Comparison of ENCODE assay signal across 8 mouse cellular contexts in genomic region chr15:79109321-79109934, GRCm38 (mm10). TPM values are rescaled to one million over a fixed set of nuclear protein-coding genes. Genes with fewer than 3 reads are reported as not detected.
DNase-seq lines count a peak whose midpoint lies in the region; ATAC-seq and TF ChIP-seq lines count a peak whose summit lies in the region.

No protein-coding gene starts in this region.

- no peaks in the 10 kb centered on the region for H3K9me3 ChIP-seq in heart, embryonic 13.5 days
- H3K9me3 ChIP-seq in E14TG2a.4 (ENCODE audit: low read length), result no peaks in the 10 kb centered on the region
- H3K9me3 ChIP-seq in embryonic facial prominence, embryonic 10.5 days, result no peaks in the 10 kb centered on the region
- no peaks in the 10 kb centered on the region for H3K9me3 ChIP-seq in midbrain, embryonic 12.5 days

- H3K36me3 ChIP-seq in heart, embryonic 13.5 days, result peaks cover 31% of the 10 kb centered on the region
- no peaks in the 10 kb centered on the region for H3K36me3 ChIP-seq in E14TG2a.4 (ENCODE audit: insufficient read depth, low read length)
- H3K36me3 ChIP-seq in embryonic facial prominence, embryonic 10.5 days (replicated peaks), result peaks cover 11% of the 10 kb centered on the region
- H3K36me3 ChIP-seq in midbrain, embryonic 12.5 days, result peaks cover 5% of the 10 kb centered on the region; the same call in 1 of the 2 replicates

- H3K9ac ChIP-seq in heart, embryonic 13.5 days, result peak overlapping the region; percentile 99
- H3K9ac ChIP-seq in midbrain, embryonic 12.5 days (replicated peaks), result peak overlapping the region; percentile 93

- TF ChIP-seq CTCF in E14TG2a.4 (conservative IDR thresholded peaks at IDR 0.05; ENCODE audit: low read length), result no peak

- H3K4me1 ChIP-seq in heart, embryonic 13.5 days, result peaks cover 45% of the 10 kb centered on the region
- H3K4me1 ChIP-seq in E14TG2a.4 (replicated peaks; ENCODE audit: low read depth, low read length), result peaks cover 42% of the 10 kb centered on the region
- peaks cover 46% of the 10 kb centered on the region for H3K4me1 ChIP-seq in embryonic facial prominence, embryonic 10.5 days
- peaks cover 23% of the 10 kb centered on the region for H3K4me1 ChIP-seq in midbrain, embryonic 12.5 days

- H3K4me2 ChIP-seq in heart, embryonic 13.5 days, result peak overlapping the region; percentile 92
- H3K4me2 ChIP-seq in midbrain, embryonic 12.5 days (replicated peaks), result peak overlapping the region; percentile 97

- H3K27me3 ChIP-seq in heart, embryonic 13.5 days (replicated peaks), result no peaks in the 10 kb centered on the region
- peaks cover 47% of the 10 kb centered on the region for H3K27me3 ChIP-seq in E14TG2a.4 (ENCODE audit: insufficient read depth, low read length)
- H3K27me3 ChIP-seq in embryonic facial prominence, embryonic 10.5 days (replicated peaks; ENCODE audit: low read depth, poor library complexity, severe bottlenecking), result peaks cover 21% of the 10 kb centered on the region
- peaks cover 19% of the 10 kb centered on the region for H3K27me3 ChIP-seq in midbrain, embryonic 12.5 days

- peak overlapping the region; percentile 97 for H3K4me3 ChIP-seq in heart, embryonic 13.5 days
- H3K4me3 ChIP-seq in E14TG2a.4 (replicated peaks; ENCODE audit: low read length), result peak overlapping the region; percentile 92
- H3K4me3 ChIP-seq in embryonic facial prominence, embryonic 10.5 days, result peak overlapping the region; percentile 85
- H3K4me3 ChIP-seq in midbrain, embryonic 12.5 days, result peak overlapping the region; percentile 73

- H3K27ac ChIP-seq in heart, embryonic 13.5 days (replicated peaks), result peak overlapping the region; percentile 97
- peak overlapping the region; percentile 92 for H3K27ac ChIP-seq in embryonic facial prominence, embryonic 10.5 days (replicated peaks)
- H3K27ac ChIP-seq in midbrain, embryonic 12.5 days (replicated peaks), result peak overlapping the region; percentile 44

- intact Hi-C loops in heart, postnatal 14 days (cut with DNase I), result no loop called here

- 0 out of 2 replicates have a peak, but pooled peaks have one; percentile 8 for ATAC-seq in heart, embryonic 13.5 days (ENCODE audit: extremely low read depth, insufficient number of reproducible peaks, low FRiP score, low TSS enrichment)
- peak; percentile 64 for ATAC-seq in inflammation-experienced regulatory T-cells, adult 6 months
- ATAC-seq in midbrain, embryonic 12.5 days (ENCODE audit: low FRiP score, low read depth), result no peak; the same call in 1 of the 2 replicates

- 1% methylated on average over 38 of the region's 46 CpGs for WGBS in heart, embryonic 13.5 days
- WGBS in embryonic facial prominence, embryonic 10.5 days, result under 1% methylated on average over 46 of the region's 46 CpGs
- under 1% methylated on average over 42 of the region's 46 CpGs for WGBS in midbrain, embryonic 12.5 days

- DNase-seq in heart, postnatal 14 days, result no peak
- no peak for DNase-seq in embryonic facial prominence, embryonic 10.5 days (ENCODE audit: low spot score)
- no peak for DNase-seq in frontal cortex, adult 2 months (ENCODE audit: extremely low spot score in 1 of 2, low spot score in 1 of 2)
- no peak for DNase-seq in right cerebral cortex, postnatal 25 days

RNA-seq across cellular contexts. Expression of gene Micall1, which starts 0.7 kb away (rescaled TPM):
- 15.4 and 15.6 TPM in 2 replicates for polyA plus RNA-seq in heart, embryonic 13.5 days (2015; fragmentation: Nextera tagmentation; extraction: Ambion mirVana)
- total RNA-seq in heart, postnatal 14 days (2021), result 10 to 100 TPM; 61.2 to 64.9 TPM
- polyA plus RNA-seq in embryonic facial prominence, embryonic 10.5 days (2016; fragmentation: Nextera tagmentation; extraction: Ambion mirVana), result 7.3 and 7.4 TPM in 2 replicates
- 10 to 100 TPM in 2 of 3 experiments, 1 to 10 TPM in 1; 7.0 to 20.8 (median 13.3) TPM for polyA plus RNA-seq in inflammation-experienced regulatory T-cells, adult 6 months (2017; shearing (Covaris generic))
- polyA plus RNA-seq in midbrain, embryonic 12.5 days (2016; fragmentation: Nextera tagmentation; extraction: Ambion mirVana), result 11.4 and 11.5 TPM in 2 replicates
- polyA plus RNA-seq in frontal cortex, adult 2 months (2012; rRNA removed), result 22.2 and 23.8 TPM in 2 replicates

RNA-seq across cellular contexts. Expression of gene Polr2f, which starts 31.4 kb away (rescaled TPM):
- 231 and 244 TPM in 2 replicates for polyA plus RNA-seq in heart, embryonic 13.5 days (2015; fragmentation: Nextera tagmentation; extraction: Ambion mirVana)
- total RNA-seq in heart, postnatal 14 days (2021), result 100 to 1,000 TPM; 111 to 116 TPM
- 414 and 440 TPM in 2 replicates for polyA plus RNA-seq in embryonic facial prominence, embryonic 10.5 days (2016; fragmentation: Nextera tagmentation; extraction: Ambion mirVana)
- 100 to 1,000 TPM; 109 to 122 (median 116) TPM for polyA plus RNA-seq in inflammation-experienced regulatory T-cells, adult 6 months (2017; shearing (Covaris generic))
- 314 and 327 TPM in 2 replicates for polyA plus RNA-seq in midbrain, embryonic 12.5 days (2016; fragmentation: Nextera tagmentation; extraction: Ambion mirVana)
- polyA plus RNA-seq in frontal cortex, adult 2 months (2012; rRNA removed), result 159 and 176 TPM in 2 replicates

RNA-seq across cellular contexts. Expression of gene 1700088E04Rik, which starts 31.6 kb away (rescaled TPM):
- 6.0 TPM in 2 replicates for polyA plus RNA-seq in heart, embryonic 13.5 days (2015; fragmentation: Nextera tagmentation; extraction: Ambion mirVana)
- 1 to 10 TPM; 1.3 to 2.7 TPM for total RNA-seq in heart, postnatal 14 days (2021)
- polyA plus RNA-seq in embryonic facial prominence, embryonic 10.5 days (2016; fragmentation: Nextera tagmentation; extraction: Ambion mirVana), result 8.0 and 8.2 TPM in 2 replicates
- 1 to 10 TPM; 5.4 to 7.1 (median 5.9) TPM for polyA plus RNA-seq in inflammation-experienced regulatory T-cells, adult 6 months (2017; shearing (Covaris generic))
- polyA plus RNA-seq in midbrain, embryonic 12.5 days (2016; fragmentation: Nextera tagmentation; extraction: Ambion mirVana), result 9.7 and 11.9 TPM in 2 replicates
- 15.0 and 18.6 TPM in 2 replicates for polyA plus RNA-seq in frontal cortex, adult 2 months (2012; rRNA removed)

RNA-seq across cellular contexts. Expression of gene Eif3l, which starts 34.4 kb away (rescaled TPM):
- polyA plus RNA-seq in heart, embryonic 13.5 days (2015; fragmentation: Nextera tagmentation; extraction: Ambion mirVana), result 154 and 160 TPM in 2 replicates
- total RNA-seq in heart, postnatal 14 days (2021), result 10 to 100 TPM; 73.8 to 81.1 TPM
- polyA plus RNA-seq in embryonic facial prominence, embryonic 10.5 days (2016; fragmentation: Nextera tagmentation; extraction: Ambion mirVana), result 280 and 287 TPM in 2 replicates
- polyA plus RNA-seq in inflammation-experienced regulatory T-cells, adult 6 months (2017; shearing (Covaris generic)), result 100 to 1,000 TPM; 224 to 286 (median 240) TPM
- 198 and 202 TPM in 2 replicates for polyA plus RNA-seq in midbrain, embryonic 12.5 days (2016; fragmentation: Nextera tagmentation; extraction: Ambion mirVana)
- 80.9 and 90.8 TPM in 2 replicates for polyA plus RNA-seq in frontal cortex, adult 2 months (2012; rRNA removed)

RNA-seq across cellular contexts. Expression of gene Ankrd54, which starts 46.7 kb away (rescaled TPM):
- 23.9 and 25.4 TPM in 2 replicates for polyA plus RNA-seq in heart, embryonic 13.5 days (2015; fragmentation: Nextera tagmentation; extraction: Ambion mirVana)
- 1 to 10 TPM; 8.7 to 9.4 TPM for total RNA-seq in heart, postnatal 14 days (2021)
- polyA plus RNA-seq in embryonic facial prominence, embryonic 10.5 days (2016; fragmentation: Nextera tagmentation; extraction: Ambion mirVana), result 57.7 and 61.8 TPM in 2 replicates
- 10 to 100 TPM in 1 of 3 experiments, 1 to 10 TPM in 2; 5.5 to 10.8 (median 9.2) TPM for polyA plus RNA-seq in inflammation-experienced regulatory T-cells, adult 6 months (2017; shearing (Covaris generic))
- 64.0 and 67.5 TPM in 2 replicates for polyA plus RNA-seq in midbrain, embryonic 12.5 days (2016; fragmentation: Nextera tagmentation; extraction: Ambion mirVana)
- polyA plus RNA-seq in frontal cortex, adult 2 months (2012; rRNA removed), result 31.0 and 32.3 TPM in 2 replicates

Comparison
In these comparisons a context has a peak if more than half of its experiments do, and no peak if none do; other contexts are left out.
1. H3K27ac ChIP-seq: peak in every context shown above with its lines; median percentile 97 in heart, embryonic 13.5 days; 92 in embryonic facial prominence, embryonic 10.5 days; 44 in midbrain, embryonic 12.5 days.